Mouse (Mus musculus) stomach, postnatal 0 days (tissue): ENCODE measurements at regions not wholly inside any gene's neighbourhood (a gene's known extent, or its start where the extent isn't known, plus 50 kb on each side); places are given as distances from the start of the nearest gene placed in this dataset.

Source experiments
- CTCF ChIP-seq: IDR thresholded peaks from 2 replicates; pipeline ENCODE4 v1.5.1; 2016; ENCODE audit warnings: antibody characterized with exemption, low read depth, mild to moderate bottlenecking, moderate library complexity
- EP300 ChIP-seq: optimal IDR thresholded peaks from 2 replicates; pipeline ENCODE3; 2016; ENCODE audit warnings: antibody characterized with exemption

DNA sequence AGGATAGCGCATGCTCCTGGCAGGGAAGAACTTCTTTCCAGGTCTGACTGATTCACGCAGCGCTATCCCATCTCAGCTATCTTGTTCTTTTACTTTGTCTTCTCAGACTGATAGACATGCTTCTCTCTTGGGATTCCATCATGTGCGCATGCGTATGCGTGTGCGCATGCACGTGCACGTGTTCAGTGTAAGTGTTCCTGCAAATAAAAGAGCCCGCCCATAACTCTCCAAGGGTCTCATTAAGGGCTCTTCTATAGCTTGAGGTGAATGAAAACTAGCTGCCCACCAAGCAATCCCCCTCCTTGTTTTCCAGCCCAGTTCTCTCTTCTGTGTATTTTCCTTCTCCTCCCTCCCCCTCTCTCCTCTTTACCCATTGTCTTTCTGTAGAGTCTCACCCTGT lies 258.5 kb downstream of the CK137956 start:
- TF ChIP-seq CTCF (no peak), EP300 (no peak)
